Mouse (Mus musculus): ENCODE data around the gene Fam24a.

Fam24a gene

GRCm38 (mm10) chr7:131333564-131333963 is at the start of gene Fam24a:
Fam24a (plus strand) TSS chr7:131333864.
- no peak for DNase-seq (ENCODE audit: extremely low spot score)

- DNase-seq (ENCODE audit: extremely low spot score) = no peak
Observed at GRCm38 (mm10) chr7:131297151-131297550, 36.5 kb upstream of the Fam24a start.

- no peak for DNase-seq (ENCODE audit: extremely low spot score)
Observed at GRCm38 (mm10) chr7:131303340-131303739, 30.3 kb upstream of the Fam24a start.

GRCm38 (mm10) chr7:131306733-131307132 is 26.9 kb upstream of the Fam24a start:
- DNase-seq (ENCODE audit: extremely low spot score) = no peak

- no peak for DNase-seq (ENCODE audit: extremely low spot score)
Observed at GRCm38 (mm10) chr7:131314493-131314892, 19.2 kb upstream of the Fam24a start.

- no peak for DNase-seq (ENCODE audit: extremely low spot score)
Observed at GRCm38 (mm10) chr7:131317587-131317986, 16.1 kb upstream of the Fam24a start.

- DNase-seq (ENCODE audit: extremely low spot score) = no peak
Observed at GRCm38 (mm10) chr7:131318340-131318739, 15.3 kb upstream of the Fam24a start.

GRCm38 (mm10) chr7:131322192-131322591 is 11.5 kb upstream of the Fam24a start, which contains the start of gene Cuzd1:
Cuzd1 (minus strand) TSS chr7:131322292.
- DNase-seq (ENCODE audit: extremely low spot score) = no peak

GRCm38 (mm10) chr7:131327054-131327453 is 6.6 kb upstream of the Fam24a start:
- DNase-seq (ENCODE audit: extremely low spot score) = no peak

- no peak for DNase-seq (ENCODE audit: extremely low spot score)
Observed at GRCm38 (mm10) chr7:131329416-131329815, 4.2 kb upstream of the Fam24a start, which contains the start of gene Fam24b. Fam24b (minus strand) TSS chr7:131329516.

- DNase-seq (ENCODE audit: extremely low spot score) = no peak
Observed at GRCm38 (mm10) chr7:131331688-131332087, 2.0 kb upstream of the Fam24a start.

- no peak for DNase-seq (ENCODE audit: extremely low spot score)
Observed at GRCm38 (mm10) chr7:131337502-131338068, 3.9 kb downstream of the Fam24a start.

- DNase-seq (ENCODE audit: extremely low spot score) = no peak
Observed at GRCm38 (mm10) chr7:131345856-131346541, 12.3 kb downstream of the Fam24a start.

- no peak for DNase-seq (ENCODE audit: extremely low spot score)
Observed at GRCm38 (mm10) chr7:131356105-131356504, 22.4 kb downstream of the Fam24a start.

- DNase-seq (ENCODE audit: extremely low spot score) = no peak
Observed at GRCm38 (mm10) chr7:131362269-131362614, 28.6 kb downstream of the Fam24a start.

GRCm38 (mm10) chr7:131362615-131363300 is 29.1 kb downstream of the Fam24a start, which contains the start of gene 2310057M21Rik:
2310057M21Rik (minus strand) TSS chr7:131362759.
- DNase-seq (ENCODE audit: extremely low spot score) = peak; percentile 97

GRCm38 (mm10) chr7:131364131-131364530 is 30.5 kb downstream of the Fam24a start:
- DNase-seq (ENCODE audit: extremely low spot score) = no peak

- DNase-seq (ENCODE audit: extremely low spot score) = peak; percentile 90
Observed at GRCm38 (mm10) chr7:131370648-131371469, 37.2 kb downstream of the Fam24a start, which contains the start of gene Pstk. Pstk (plus strand) TSS chr7:131371141.

GRCm38 (mm10) chr7:131371470-131371860 is 37.8 kb downstream of the Fam24a start:
- no peak for DNase-seq (ENCODE audit: extremely low spot score)

GRCm38 (mm10) chr7:131371880-131372651 is 38.4 kb downstream of the Fam24a start:
- peak; percentile 5 for DNase-seq (ENCODE audit: extremely low spot score)

Measured in embryo, embryonic 9.5 days (tissue).